Mouse (Mus musculus): ENCODE results near the gene Fktn.
"Not testable (repeated sequence)": the region's sequence is repeated elsewhere in the genome, so short reads cannot be mapped to it uniquely, and the experiment has no call there.

The Fktn gene

DNA sequence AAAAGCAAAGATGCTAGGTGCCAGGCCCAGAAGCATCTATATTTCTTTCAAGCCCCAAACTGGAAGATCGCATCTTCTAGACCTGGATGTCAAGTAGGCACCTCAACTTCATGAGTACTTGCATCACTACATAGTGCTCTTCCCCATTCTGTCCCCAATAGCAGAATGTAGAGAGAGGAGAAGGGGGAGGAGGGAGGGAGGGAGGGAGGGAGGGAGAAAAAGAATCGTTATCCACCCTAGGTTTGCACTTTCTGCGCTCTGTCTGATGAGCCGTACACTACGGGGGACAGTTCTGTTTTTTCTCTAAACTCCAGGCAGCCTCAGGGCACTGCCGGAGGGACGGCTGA, at the start of gene Fktn:
TSS of gene Fktn (plus strand) at position 295 of the 347 bp plus-strand sequence.
- no peak for DNase-seq (ENCODE audit: low read depth, low spot score)

DNA sequence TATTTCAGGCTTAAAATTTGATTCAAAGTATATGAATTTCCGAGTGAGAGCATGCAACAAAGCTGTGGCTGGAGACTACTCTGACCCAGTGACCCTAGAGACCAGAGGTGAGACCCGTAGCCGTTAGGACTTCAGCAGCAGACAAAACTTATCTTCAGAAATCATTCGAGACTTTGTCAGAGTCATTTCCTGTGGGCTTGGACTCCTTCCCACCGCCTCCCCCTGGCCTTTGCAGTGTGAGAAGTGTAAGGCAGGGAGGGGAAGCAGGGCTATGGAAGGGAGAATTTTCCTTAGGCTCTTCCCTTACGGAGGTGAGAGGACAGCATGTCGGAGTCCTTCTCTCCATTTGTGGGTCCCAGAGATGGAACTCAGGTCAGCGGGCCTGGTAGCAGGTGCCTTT, 31.7 kb upstream of the Fktn start:
- no peak for DNase-seq (ENCODE audit: low read depth, low spot score)

DNA sequence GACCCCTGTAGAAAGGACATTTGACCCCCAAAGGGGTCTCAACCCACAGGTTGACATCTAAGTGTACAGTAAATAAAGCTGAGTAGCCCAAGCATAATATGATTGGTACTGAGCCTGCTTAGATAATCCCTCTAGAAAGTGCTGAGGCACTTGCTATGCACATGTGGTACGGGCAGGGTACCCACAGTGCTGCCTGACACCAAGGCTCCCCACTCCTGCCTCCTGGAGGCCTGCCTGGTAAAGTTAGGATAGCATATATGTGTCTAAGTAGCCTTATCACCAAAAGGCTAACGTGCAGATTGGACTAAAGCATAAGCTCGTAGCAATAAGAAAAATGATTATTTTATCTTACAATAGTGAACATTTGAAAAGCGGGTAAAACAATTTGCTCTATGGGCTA, 24.8 kb upstream of the Fktn start:
- no peak for DNase-seq (ENCODE audit: low read depth, low spot score)

- DNase-seq (ENCODE audit: low read depth, low spot score), result no peak
These were observed 22.4 kb upstream of the Fktn start for GRCm38 (mm10) chr4:53691418-53691817.

DNA sequence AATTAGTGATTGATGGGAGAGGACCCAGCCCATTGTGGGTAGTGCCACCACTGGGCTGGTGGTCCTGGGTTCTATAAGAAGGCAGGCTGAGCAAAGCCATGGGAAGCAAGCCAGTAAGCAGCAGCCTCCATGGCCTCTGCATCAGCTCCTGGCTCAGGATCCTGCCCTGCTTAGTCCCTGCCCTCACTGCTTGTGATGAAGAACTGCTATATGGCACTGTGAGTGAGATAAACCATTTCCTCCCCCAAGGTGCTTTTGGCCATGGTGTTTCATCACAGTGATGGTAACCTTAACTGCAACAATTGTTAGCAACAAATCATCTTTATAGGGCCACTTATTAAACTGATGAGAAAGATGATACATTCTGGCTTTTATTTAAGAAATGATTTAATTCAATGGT, 4.6 kb upstream of the Fktn start:
- DNase-seq (ENCODE audit: low read depth, low spot score), result not testable (repeated sequence)

DNA sequence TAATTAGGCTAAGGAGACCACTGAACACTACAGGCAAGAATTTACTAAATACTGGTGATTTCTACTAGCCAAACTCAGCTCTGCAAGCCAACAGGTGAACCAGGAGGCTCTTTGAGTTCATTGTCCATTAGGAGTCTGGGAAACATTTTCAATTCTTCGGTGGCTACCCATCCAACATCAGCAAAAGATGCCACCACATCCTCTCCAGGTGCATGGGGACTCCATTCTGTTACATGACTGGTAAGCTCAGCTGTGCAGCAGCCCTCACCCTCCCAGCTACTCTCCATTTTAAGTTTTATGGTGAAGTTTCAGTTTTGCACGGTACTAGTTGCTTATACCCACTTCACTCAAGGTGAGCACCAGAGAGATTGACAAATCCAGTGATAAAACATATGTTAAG, 3.8 kb upstream of the Fktn start:
- DNase-seq (ENCODE audit: low read depth, low spot score), result no peak

DNA sequence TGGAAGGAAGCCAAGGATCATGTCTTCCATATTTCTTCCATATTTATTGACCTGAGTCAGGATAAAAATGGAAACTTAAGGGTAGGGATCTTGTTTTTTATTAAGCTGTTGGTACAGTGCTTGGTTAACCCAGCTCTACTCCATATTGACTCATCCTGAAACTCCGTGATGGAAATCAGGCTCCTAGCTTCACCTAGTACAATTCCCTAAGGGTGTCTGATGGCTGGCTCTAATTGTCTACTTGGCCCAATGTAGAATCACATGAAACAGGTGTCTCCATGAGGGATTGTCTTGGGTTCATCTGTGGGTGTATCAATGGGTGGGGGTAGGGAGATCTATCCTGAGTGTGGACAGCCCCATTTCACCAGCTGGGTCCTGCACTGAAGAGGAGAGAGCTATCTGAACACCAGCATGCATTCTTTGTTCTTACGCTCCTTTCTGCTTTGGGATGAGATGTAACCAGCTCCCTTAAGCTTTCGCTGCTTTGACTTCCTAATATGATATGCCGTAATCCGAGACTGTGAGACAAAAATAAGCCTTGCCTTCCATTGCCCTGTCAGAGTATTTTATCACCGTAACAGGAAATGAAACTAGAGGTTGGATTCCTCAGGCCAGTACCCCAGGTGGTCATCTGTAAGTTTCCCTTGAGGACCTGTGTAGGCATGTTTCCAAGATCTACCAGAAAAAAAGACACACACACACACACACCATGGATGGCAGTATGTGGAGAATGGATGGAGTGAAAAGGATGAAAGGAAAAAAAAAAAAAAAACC, 3.1 kb upstream of the Fktn start:
- DNase-seq (ENCODE audit: low read depth, low spot score), result no peak

GRCm38 (mm10) chr4:53714051-53714814, 435 bp downstream of the Fktn start:
- DNase-seq (ENCODE audit: low read depth, low spot score), result peak; percentile 93

DNA sequence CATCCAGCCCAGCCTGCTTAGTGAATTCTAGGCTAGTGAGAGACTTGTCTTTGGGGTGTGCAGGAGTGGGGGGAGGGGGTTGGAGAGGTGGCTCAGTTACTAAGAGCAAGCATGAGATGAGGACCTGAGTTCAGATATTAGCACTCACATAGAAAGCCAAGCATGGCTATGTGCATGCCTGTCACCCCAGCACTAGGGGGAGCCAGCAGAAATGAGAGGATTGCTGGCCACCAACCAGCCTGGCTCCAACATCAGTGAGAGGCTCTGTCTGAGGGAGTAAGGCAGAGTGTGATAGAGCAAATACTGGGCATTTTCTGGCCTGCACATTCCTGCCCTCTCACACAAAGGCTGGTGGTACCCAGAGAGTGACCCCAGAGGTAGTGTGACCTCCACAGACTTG, 2.2 kb downstream of the Fktn start:
- DNase-seq (ENCODE audit: low read depth, low spot score), result peak; percentile 56

DNA sequence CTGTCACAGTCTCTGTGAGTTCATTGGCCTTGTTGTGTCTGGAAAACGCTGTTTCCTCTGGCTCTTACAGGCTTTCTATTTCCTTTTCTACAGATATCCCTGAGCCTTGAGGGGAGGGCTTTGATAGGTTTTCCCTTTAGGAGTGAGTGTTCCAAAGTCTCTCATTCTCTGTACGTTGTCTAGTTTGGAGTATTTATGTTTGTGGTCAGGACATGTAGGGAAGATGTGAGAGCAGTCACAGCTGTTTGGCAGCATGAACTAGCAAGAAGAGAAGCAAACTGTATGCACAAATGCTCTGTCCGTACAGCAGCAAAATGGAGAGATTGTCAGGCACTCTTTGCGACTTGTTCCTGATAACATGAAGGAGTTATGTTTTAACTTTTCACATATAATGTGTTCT, 3.7 kb downstream of the Fktn start:
- DNase-seq (ENCODE audit: low read depth, low spot score), result no peak

- DNase-seq (ENCODE audit: low read depth, low spot score), result no peak
These were observed 4.5 kb downstream of the Fktn start for GRCm38 (mm10) chr4:53718261-53718660.

GRCm38 (mm10) chr4:53722506-53722905, 8.7 kb downstream of the Fktn start:
- no peak for DNase-seq (ENCODE audit: low read depth, low spot score)

DNA sequence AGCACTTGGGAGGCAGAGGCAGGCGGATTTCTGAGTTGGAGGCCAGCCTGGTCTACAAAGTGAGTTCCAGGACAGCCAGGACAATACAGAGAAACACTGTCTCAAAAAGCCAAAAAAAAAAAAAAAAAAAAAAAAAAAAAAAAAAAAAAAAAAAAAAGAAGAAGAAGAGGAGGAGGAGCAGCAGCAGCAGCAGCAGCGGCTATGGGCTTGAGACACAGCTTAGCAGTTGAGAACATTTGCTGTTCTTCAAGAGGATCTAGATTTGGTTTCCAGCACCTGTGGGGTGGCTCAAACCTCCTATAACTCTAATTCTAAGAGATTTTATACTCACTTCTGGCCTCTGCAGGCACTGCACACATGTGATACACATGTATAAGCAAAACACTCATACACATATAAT, 12.3 kb downstream of the Fktn start:
- not testable (repeated sequence) for DNase-seq (ENCODE audit: low read depth, low spot score)

- no peak for DNase-seq (ENCODE audit: low read depth, low spot score)
These were observed 14.3 kb downstream of the Fktn start for GRCm38 (mm10) chr4:53728121-53728520.

GRCm38 (mm10) chr4:53738956-53739616, 25.3 kb downstream of the Fktn start:
- DNase-seq (ENCODE audit: low read depth, low spot score), result peak; percentile 63

DNA sequence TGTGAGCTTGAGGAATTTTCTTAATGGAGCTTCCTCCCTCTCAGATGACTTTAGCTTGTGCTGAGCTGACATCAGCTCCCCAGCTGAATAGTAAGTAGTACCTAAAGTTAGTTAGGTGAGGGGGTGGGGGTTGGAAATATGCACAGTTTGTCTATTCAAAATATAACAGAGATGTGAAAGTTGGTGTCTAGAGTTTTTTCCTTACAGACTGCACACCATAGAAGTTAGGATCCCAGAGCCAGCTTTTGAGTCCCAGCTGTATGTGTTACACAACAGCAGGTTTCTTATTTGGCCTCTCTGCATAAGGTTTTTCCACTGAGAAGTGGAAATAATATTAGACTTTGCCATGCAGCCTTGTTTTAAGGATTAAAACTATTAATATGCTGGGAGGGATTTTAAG, 36.0 kb downstream of the Fktn start:
- DNase-seq (ENCODE audit: low read depth, low spot score), result no peak

- no peak for DNase-seq (ENCODE audit: low read depth, low spot score)
These were observed 36.8 kb downstream of the Fktn start for GRCm38 (mm10) chr4:53750391-53751120.

DNA sequence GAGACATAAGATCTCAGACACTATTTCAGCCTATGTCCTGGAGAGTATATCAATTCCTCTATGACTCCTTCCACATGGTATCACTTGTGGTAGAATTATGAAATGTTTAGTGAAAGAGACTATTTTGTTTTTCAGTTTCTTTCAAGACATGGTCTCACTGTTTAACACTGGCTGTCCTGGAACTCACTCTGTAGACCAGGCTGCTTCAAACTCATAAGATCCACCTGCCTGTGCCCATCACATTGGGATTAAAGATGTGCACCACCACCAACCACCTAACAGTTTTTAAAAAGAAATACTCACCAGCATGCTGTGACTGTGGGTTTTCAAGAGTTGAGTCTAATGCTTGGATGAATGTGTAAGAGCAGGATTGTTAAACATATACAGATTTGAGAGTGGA, 43.2 kb downstream of the Fktn start:
- DNase-seq (ENCODE audit: low read depth, low spot score), result no peak

GRCm38 (mm10) chr4:53758764-53759163, 45.0 kb downstream of the Fktn start:
- DNase-seq (ENCODE audit: low read depth, low spot score), result no peak

- DNase-seq (ENCODE audit: low read depth, low spot score), result no peak
These were observed 45.9 kb downstream of the Fktn start for GRCm38 (mm10) chr4:53759678-53760077.

DNA sequence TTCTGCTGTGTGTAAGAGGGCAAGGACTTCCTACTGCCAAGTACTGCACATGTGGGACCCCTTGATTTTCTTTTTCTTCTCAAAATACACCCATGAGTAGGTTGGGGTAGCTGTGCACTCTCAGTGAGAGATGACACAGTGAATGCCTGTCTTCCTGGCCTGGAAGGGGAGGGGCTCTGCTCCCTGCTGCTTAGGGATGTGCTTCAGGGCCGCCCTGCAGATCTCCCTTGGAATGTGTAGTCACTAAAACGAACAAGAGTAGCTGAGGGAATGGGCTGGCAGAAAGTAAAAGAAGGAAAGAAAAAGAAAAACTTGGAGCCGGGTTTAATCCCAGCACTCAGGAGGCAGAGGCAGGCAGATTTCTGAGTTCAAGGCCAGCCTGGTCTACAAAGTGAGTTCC, 48.7 kb downstream of the Fktn start:
- DNase-seq (ENCODE audit: low read depth, low spot score), result no peak
